Mouse (Mus musculus): Measurements from ENCODE around the gene Rnf115. TPM values are rescaled to one million over a fixed set of nuclear protein-coding genes. Genes with fewer than 3 reads are reported as not detected.
A peak's percentile ranks its signal among the peaks of the same experiment; 100 is the strongest.

The Rnf115 gene
- polyA plus RNA-seq, 1 experiment from 2014 or later: 74.8 TPM

GRCm38 (mm10) chr3:96811232-96811631 is 83.8 kb downstream of the Rnf115 start:
- DNase-seq (ENCODE audit: low read depth, low spot score): no peak
- H3K27me3 ChIP-seq: no peaks in the 10 kb centered on the region
- ChIA-PET POLR2A (interaction anchor here (1.4 kb wide), 1 partner anchor 10 kb away, joined by 4 read pairs; no protein-coding TSS in a partner anchor), CTCF (interaction anchor here (1.1 to 4.3 kb wide), 5 partner anchors 10 to 79 kb away, joined by 3 to 28 read pairs (median 4); no protein-coding TSS in a partner anchor)
- TF ChIP-seq CTCF (IDR thresholded peaks at IDR 0.05): no peak
- in situ Hi-C loops (cut with MboI; ENCODE audit: low pct_unique_long_range_greater_than_20kb): no loop called here
- ATAC-seq: no peak

- in situ Hi-C loops (cut with MboI; ENCODE audit: low pct_unique_long_range_greater_than_20kb): no loop called here
- ATAC-seq (peak; percentile 80), DNase-seq (ENCODE audit: low read depth, low spot score) (no peak)
- H3K27me3 ChIP-seq: no peaks in the 10 kb centered on the region
- ChIA-PET CTCF (interaction anchor here (0.7 to 4.3 kb wide), 11 partner anchors 9 to 93 kb away, joined by 3 to 28 read pairs (median 4); partner anchors contain the start of genes Gja5 and Gpr89), POLR2A (interaction anchor here (0.5 kb wide), 1 partner anchor 17 kb away, joined by 3 read pairs; no protein-coding TSS in a partner anchor)
- TF ChIP-seq CTCF (IDR thresholded peaks at IDR 0.05): peak; percentile 82
These were observed 85.1 kb downstream of the Rnf115 start for GRCm38 (mm10) chr3:96812395-96813091.

GRCm38 (mm10) chr3:96813106-96813505 is 85.6 kb downstream of the Rnf115 start:
- DNase-seq (ENCODE audit: low read depth, low spot score) (no peak), ATAC-seq (peak; percentile 65)
- CTCF ChIA-PET: interaction anchor here (0.7 to 4.3 kb wide), 8 partner anchors 10 to 92 kb away, joined by 3 to 28 read pairs (median 4); partner anchors contain the start of genes Gja5 and Gpr89
- TF ChIP-seq CTCF (IDR thresholded peaks at IDR 0.05): peak; percentile 47
- no peaks in the 10 kb centered on the region for H3K27me3 ChIP-seq
- POLR2A ChIA-PET: interaction anchor here (0.5 kb wide), 1 partner anchor 18 kb away, joined by 3 read pairs; no protein-coding TSS in a partner anchor
- in situ Hi-C loops (cut with MboI; ENCODE audit: low pct_unique_long_range_greater_than_20kb): no loop called here

GRCm38 (mm10) chr3:96813591-96814244 is 86.3 kb downstream of the Rnf115 start:
- DNase-seq (ENCODE audit: low read depth, low spot score) (no peak), ATAC-seq (peak; percentile 51)
- in situ Hi-C loops (cut with MboI; ENCODE audit: low pct_unique_long_range_greater_than_20kb): no loop called here
- ChIA-PET POLR2A (interaction anchor here (0.6 kb wide), 1 partner anchor 41 kb away, joined by 3 read pairs; no protein-coding TSS in a partner anchor), CTCF (interaction anchor here (1.3 to 4.3 kb wide), 5 partner anchors 13 to 91 kb away, joined by 4 to 28 read pairs (median 5); partner anchors contain the start of genes Gja5 and Gpr89)
- no peaks in the 10 kb centered on the region for H3K27me3 ChIP-seq
- no peak for TF ChIP-seq CTCF (IDR thresholded peaks at IDR 0.05)

GRCm38 (mm10) chr3:96814342-96814741 is 86.9 kb downstream of the Rnf115 start:
- in situ Hi-C loops (cut with MboI; ENCODE audit: low pct_unique_long_range_greater_than_20kb): no loop called here
- no peak for TF ChIP-seq CTCF (IDR thresholded peaks at IDR 0.05)
- no peak for ATAC-seq
- H3K27me3 ChIP-seq: no peaks in the 10 kb centered on the region
- ChIA-PET CTCF (interaction anchor here (1.6 kb wide), 1 partner anchor 75 kb away, joined by 4 read pairs; no protein-coding TSS in a partner anchor), POLR2A (interaction anchor here (0.6 kb wide), 2 partner anchors 11 to 42 kb away, joined by 3 read pairs; no protein-coding TSS in a partner anchor)
- DNase-seq (ENCODE audit: low read depth, low spot score): no peak

- ChIA-PET POLR2A (no interaction called here), CTCF (interaction anchor here (0.8 to 1.2 kb wide), 2 partner anchors 8 to 67 kb away, joined by 3 to 5 read pairs; partner anchors contain the start of gene Pdzk1)
- H3K27me3 ChIP-seq: no peaks in the 10 kb centered on the region
- no peak for TF ChIP-seq CTCF (IDR thresholded peaks at IDR 0.05)
- in situ Hi-C loops (cut with MboI; ENCODE audit: low pct_unique_long_range_greater_than_20kb): no loop called here
- DNase-seq (ENCODE audit: low read depth, low spot score): no peak
- peak; percentile 33 for ATAC-seq
These were observed 92.9 kb downstream of the Rnf115 start for GRCm38 (mm10) chr3:96820116-96820915.

- ATAC-seq (no peak), DNase-seq (ENCODE audit: low read depth, low spot score) (no peak)
- no peak for TF ChIP-seq CTCF (IDR thresholded peaks at IDR 0.05)
- in situ Hi-C loops (cut with MboI; ENCODE audit: low pct_unique_long_range_greater_than_20kb): no loop called here
- CTCF ChIA-PET: interaction anchor here (0.6 to 1.1 kb wide), 2 partner anchors 9 to 48 kb away, joined by 3 read pairs; no protein-coding TSS in a partner anchor
- POLR2A ChIA-PET: no interaction called here
- H3K27me3 ChIP-seq: no peaks in the 10 kb centered on the region
These were observed 94.1 kb downstream of the Rnf115 start for GRCm38 (mm10) chr3:96821581-96821980.

- no peaks in the 10 kb centered on the region for H3K27me3 ChIP-seq
- in situ Hi-C loops (cut with MboI; ENCODE audit: low pct_unique_long_range_greater_than_20kb): no loop called here
- POLR2A ChIA-PET: no interaction called here
- DNase-seq (ENCODE audit: low read depth, low spot score): no peak
- CTCF ChIA-PET: interaction anchor here (1.1 kb wide), 1 partner anchor 11 kb away, joined by 3 read pairs; no protein-coding TSS in a partner anchor
- no peak for TF ChIP-seq CTCF (IDR thresholded peaks at IDR 0.05)
- no peak for ATAC-seq
These were observed 96.2 kb downstream of the Rnf115 start for GRCm38 (mm10) chr3:96823701-96824100.

GRCm38 (mm10) chr3:96824614-96825013 is 97.2 kb downstream of the Rnf115 start:
- ATAC-seq: no peak
- CTCF ChIA-PET: no interaction called here

More at GRCm38 (mm10) chr3:96824614-96825013, 97.2 kb downstream of the Rnf115 start:
- POLR2A ChIA-PET: interaction anchor here (0.7 kb wide), 1 partner anchor 89 kb away, joined by 3 read pairs; no protein-coding TSS in a partner anchor
- no peak for DNase-seq (ENCODE audit: low read depth, low spot score)
- no peak for TF ChIP-seq CTCF (IDR thresholded peaks at IDR 0.05)
- H3K27me3 ChIP-seq: no peaks in the 10 kb centered on the region
- in situ Hi-C loops (cut with MboI; ENCODE audit: low pct_unique_long_range_greater_than_20kb): no loop called here
